Mouse (Mus musculus) small intestine, adult 2 months (tissue): ENCODE data around the gene Utrn.

Experiments used
- CTCF ChIP-seq: fragments of 200-500 bp; IDR thresholded peaks from 2 replicates; pipeline ENCODE4 v1.5.1; 2012; ENCODE audit warnings: low read depth, mild to moderate bottlenecking, control low read depth, inconsistent platforms, low read length, moderate library complexity, mixed read lengths; ENCODE audit not compliant: insufficient replicate concordance, insufficient read length; ENCODE audit errors: extremely low read depth
- POLR2A ChIP-seq: fragments of 200-500 bp; IDR thresholded peaks from 2 replicates; pipeline ENCODE4 v1.6.1; 2012; ENCODE audit warnings: low read depth, mild to moderate bottlenecking, control low read depth, inconsistent platforms, low read length, moderate library complexity

DNA sequence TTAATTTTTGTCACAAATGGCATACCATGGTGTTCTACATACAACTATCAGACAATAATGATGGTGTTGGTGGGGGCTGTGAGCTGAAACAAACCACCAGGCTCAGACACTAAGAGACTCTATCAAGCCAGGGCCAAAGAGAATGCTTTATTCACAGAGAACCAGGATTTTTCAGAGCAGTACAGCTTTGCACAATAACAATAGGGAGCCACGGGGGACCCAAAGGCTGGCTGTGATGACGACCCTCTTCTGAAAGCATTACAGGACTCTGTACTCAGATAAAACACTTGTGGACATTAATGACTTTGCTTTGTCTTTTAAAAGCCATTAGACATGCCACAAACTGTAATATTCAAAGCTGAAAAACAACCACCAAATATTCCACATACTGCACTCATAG, 273.8 kb downstream of the Utrn start:
- TF ChIP-seq CTCF = no peak
- no peak for TF ChIP-seq POLR2A
